Mouse (Mus musculus) CH12.LX (cell line): ENCODE data around the gene Elp4.

Source experiments
- EP300 ChIP-seq: IDR thresholded peaks from 2 replicates; pipeline ENCODE4 v1.6.1; 2011; ENCODE audit warnings: low read length, improper control_type of control experiment
- MAX ChIP-seq: IDR thresholded peaks from 2 replicates; pipeline ENCODE4 v1.6.1; 2011; ENCODE audit warnings: low read length, improper control_type of control experiment
- POLR2A ChIP-seq: IDR thresholded peaks from 2 replicates; pipeline ENCODE4 v1.6.1; 2011; ENCODE audit warnings: low read depth, mild to moderate bottlenecking, improper control_type of control experiment, low read length

- TF ChIP-seq MAX (no peak), POLR2A (no peak), EP300 (no peak)
These were observed 99.9 kb downstream of the Elp4 start for GRCm38 (mm10) chr2:105804506-105804905.
